Mouse (Mus musculus): Measurements from ENCODE around the gene Zfyve27.

GRCm38 (mm10) chr19:42201696-42202381 lies 38.1 kb downstream of the Zfyve27 start, which contains the start of gene Sfrp5:
- no peak for TF ChIP-seq POU5F1 (IDR thresholded peaks at IDR 0.05; ENCODE audit: borderline replicate concordance, low read length)
- TF ChIP-seq CTCF (conservative IDR thresholded peaks at IDR 0.05; ENCODE audit: low read length): no peak
- TF ChIP-seq NANOG (IDR thresholded peaks at IDR 0.05; ENCODE audit: borderline replicate concordance, low read length): no peak
